11 mouse cellular contexts compared by ENCODE assay signal in genomic region chr19:8897211-8897864, GRCm38 (mm10). TPM values are rescaled to one million over a fixed set of nuclear protein-coding genes. Genes with fewer than 3 reads are reported as not detected.
DNase-seq lines count a peak whose midpoint lies in the region; ATAC-seq and TF ChIP-seq lines count a peak whose summit lies in the region.
"Not testable (repeated sequence)": the region's sequence is repeated elsewhere in the genome, so short reads cannot be mapped to it uniquely, and the experiment has no call there.
"Had no signal": no experiment of that assay in that cellular context is flagged by ENCODE, and none has a peak within 500 bp of the region (broad histone marks: within the 10 kb centered on the region; RNA-seq: fewer than 3 reads in every experiment).

No protein-coding gene starts in this region.

- peak overlapping the region; percentile 96 for H3K9ac ChIP-seq in forebrain, embryonic 16.5 days (replicated peaks; ENCODE audit: low read depth, low read length)
- H3K9ac ChIP-seq in lung, embryonic 14.5 days: peak overlapping the region; percentile 96
- H3K9ac ChIP-seq in neural tube, embryonic 12.5 days: peak overlapping the region; percentile 59

- peaks cover 31% of the 10 kb centered on the region for H3K4me1 ChIP-seq in forebrain, embryonic 16.5 days (replicated peaks; ENCODE audit: control insufficient read depth, insufficient read depth, low read length)
- peaks cover 51% of the 10 kb centered on the region for H3K4me1 ChIP-seq in hindbrain, embryonic 10.5 days (replicated peaks)
- H3K4me1 ChIP-seq in lung, embryonic 14.5 days (ENCODE audit: insufficient read depth): peaks cover 16% of the 10 kb centered on the region
- peaks cover 34% of the 10 kb centered on the region for H3K4me1 ChIP-seq in neural tube, embryonic 12.5 days
- peaks cover 13% of the 10 kb centered on the region for H3K4me1 ChIP-seq in thymus, adult 2 months (replicated peaks; ENCODE audit: control insufficient read depth, insufficient read depth, low read length)

- H3K4me2 ChIP-seq in forebrain, embryonic 16.5 days (ENCODE audit: low read length): peak overlapping the region; percentile 72
- H3K4me2 ChIP-seq in lung, embryonic 14.5 days: peak overlapping the region; percentile 65
- peak overlapping the region; percentile 86 for H3K4me2 ChIP-seq in neural tube, embryonic 12.5 days (replicated peaks)

- H3K36me3 ChIP-seq in forebrain, embryonic 16.5 days (ENCODE audit: control insufficient read depth, insufficient read depth); thymus, adult 2 months (ENCODE audit: control insufficient read depth, insufficient read depth, low read length): not testable (repeated sequence)
- peaks cover 53% of the 10 kb centered on the region for H3K36me3 ChIP-seq in hindbrain, embryonic 10.5 days
- H3K36me3 ChIP-seq in lung, embryonic 14.5 days (ENCODE audit: insufficient read depth): peaks cover 42% of the 10 kb centered on the region
- peaks cover 26% of the 10 kb centered on the region for H3K36me3 ChIP-seq in neural tube, embryonic 12.5 days

- peak overlapping the region; percentile 98 for H3K4me3 ChIP-seq in forebrain, embryonic 16.5 days (replicated peaks; ENCODE audit: low read length)
- H3K4me3 ChIP-seq in hindbrain, embryonic 10.5 days: peak overlapping the region; percentile 92
- H3K4me3 ChIP-seq in lung, embryonic 14.5 days (ENCODE audit: low read depth, low read length): peak overlapping the region; percentile 89
- H3K4me3 ChIP-seq in neural tube, embryonic 12.5 days: peak overlapping the region; percentile 94
- H3K4me3 ChIP-seq in thymus, adult 2 months (ENCODE audit: control insufficient read depth, insufficient read depth, low read length): peak overlapping the region; percentile 81

- TF ChIP-seq POLR2A in thymus, adult 2 months (IDR thresholded peaks at IDR 0.05; ENCODE audit: control insufficient read depth, extremely low read depth, insufficient read depth, low read length, poor library complexity): 0 out of 2 replicates have a peak, but pooled peaks have one; percentile 26

- WGBS in forebrain, embryonic 16.5 days: 26% methylated on average over 21 of the region's 21 CpGs
- 26% methylated on average over 21 of the region's 21 CpGs for WGBS in hindbrain, embryonic 10.5 days
- 21% methylated on average over 21 of the region's 21 CpGs for WGBS in lung, embryonic 14.5 days
- 25% methylated on average over 21 of the region's 21 CpGs for WGBS in neural tube, embryonic 12.5 days
- WGBS in thymus, adult 2 months: 47% methylated on average over 21 of the region's 21 CpGs

- peak; percentile 64 for DNase-seq in Muller cell, postnatal 12 days (ENCODE audit: inconsistent ontology term)
- peak; percentile 56 to 64 for DNase-seq in cerebellum, postnatal 14 days
- DNase-seq in hindbrain, embryonic 10.5 days (ENCODE audit: low spot score): peak; percentile 55
- peak; percentile 42 to 77 for DNase-seq in kidney, postnatal 36 days
- DNase-seq in lung, embryonic 14.5 days: peak; percentile 60
- peak; percentile 22 for DNase-seq in thymus, adult 2 months

- not testable (repeated sequence) for TF ChIP-seq CTCF in lung, embryonic 14.5 days (IDR thresholded peaks at IDR 0.05; ENCODE audit: low read depth); thymus, adult 2 months (IDR thresholded peaks at IDR 0.05; ENCODE audit: borderline replicate concordance, control insufficient read depth, extremely low read depth, insufficient read depth, low read length, poor library complexity)

- H3K27ac ChIP-seq in forebrain, embryonic 16.5 days (ENCODE audit: low read length): peak overlapping the region; percentile 85
- peak overlapping the region; percentile 96 for H3K27ac ChIP-seq in hindbrain, embryonic 10.5 days
- peak overlapping the region; percentile 86 for H3K27ac ChIP-seq in lung, embryonic 14.5 days (ENCODE audit: low read depth)
- peak overlapping the region; percentile 62 for H3K27ac ChIP-seq in neural tube, embryonic 12.5 days
- not testable (repeated sequence) for H3K27ac ChIP-seq in thymus, adult 2 months (ENCODE audit: control insufficient read depth, insufficient read depth, low read length)

- not testable (repeated sequence) for H3K27me3 ChIP-seq in forebrain, embryonic 16.5 days (replicated peaks; ENCODE audit: control insufficient read depth, insufficient read depth, low read length); hindbrain, embryonic 10.5 days (ENCODE audit: insufficient read depth, poor library complexity, severe bottlenecking); lung, embryonic 14.5 days (ENCODE audit: insufficient read depth, low read length); neural tube, embryonic 12.5 days (replicated peaks); thymus, adult 2 months (ENCODE audit: control insufficient read depth, insufficient read depth, low read length)

- H3K9me3 ChIP-seq in forebrain, embryonic 16.5 days (ENCODE audit: control insufficient read depth, low read length); hindbrain, embryonic 10.5 days; lung, embryonic 14.5 days (ENCODE audit: low read depth, low read length); neural tube, embryonic 12.5 days: not testable (repeated sequence)

- ATAC-seq in forebrain, embryonic 16.5 days: peak; percentile 32
- ATAC-seq in lung, embryonic 14.5 days (ENCODE audit: insufficient read depth): peak; percentile 62
- peak; percentile 71 for ATAC-seq in neural tube, embryonic 12.5 days (ENCODE audit: low FRiP score, low read depth)

RNA-seq across cellular contexts. Expression of gene Ganab, which starts 0.5 kb away (rescaled TPM):
- polyA plus RNA-seq in forebrain, embryonic 16.5 days (2015; fragmentation: Nextera tagmentation; extraction: Ambion mirVana): 91.7 and 95.1 TPM in 2 replicates
- polyA plus RNA-seq in hindbrain, embryonic 10.5 days (2016; fragmentation: Nextera tagmentation; extraction: Ambion mirVana): 113 and 125 TPM in 2 replicates
- 112 and 121 TPM in 2 replicates for polyA plus RNA-seq in lung, embryonic 14.5 days (2014; fragmentation: Nextera tagmentation; extraction: Ambion mirVana)
- polyA plus RNA-seq in neural tube, embryonic 12.5 days (2016; fragmentation: Nextera tagmentation; extraction: Ambion mirVana): 116 and 119 TPM in 2 replicates
- polyA plus RNA-seq in thymus, adult 2 months (2012; rRNA removed): 203 and 219 TPM in 2 replicates

RNA-seq across cellular contexts. Expression of gene Ints5, which starts 4.5 kb away (rescaled TPM):
- polyA plus RNA-seq in forebrain, embryonic 16.5 days (2015; fragmentation: Nextera tagmentation; extraction: Ambion mirVana): 41.0 and 45.9 TPM in 2 replicates
- 56.4 and 60.3 TPM in 2 replicates for polyA plus RNA-seq in hindbrain, embryonic 10.5 days (2016; fragmentation: Nextera tagmentation; extraction: Ambion mirVana)
- 43.1 and 46.5 TPM in 2 replicates for polyA plus RNA-seq in lung, embryonic 14.5 days (2014; fragmentation: Nextera tagmentation; extraction: Ambion mirVana)
- polyA plus RNA-seq in neural tube, embryonic 12.5 days (2016; fragmentation: Nextera tagmentation; extraction: Ambion mirVana): 43.6 and 47.3 TPM in 2 replicates
- 51.9 and 56.0 TPM in 2 replicates for polyA plus RNA-seq in thymus, adult 2 months (2012; rRNA removed)

RNA-seq across cellular contexts. Expression of gene Gm49416, which starts 8.6 kb away (rescaled TPM):
- 0.34 TPM in 1 of 2 replicates, not detected in the other for polyA plus RNA-seq in forebrain, embryonic 16.5 days (2015; fragmentation: Nextera tagmentation; extraction: Ambion mirVana)
- polyA plus RNA-seq in hindbrain, embryonic 10.5 days (2016; fragmentation: Nextera tagmentation; extraction: Ambion mirVana): 0.22 TPM in 1 of 2 replicates, not detected in the other
- 0.37 TPM in 1 of 2 replicates, not detected in the other for polyA plus RNA-seq in lung, embryonic 14.5 days (2014; fragmentation: Nextera tagmentation; extraction: Ambion mirVana)
- polyA plus RNA-seq in neural tube, embryonic 12.5 days (2016; fragmentation: Nextera tagmentation; extraction: Ambion mirVana): not detected in 2 replicates
- not detected in 2 replicates for polyA plus RNA-seq in thymus, adult 2 months (2012; rRNA removed)
- polyA plus RNA-seq: gonadal fat pad, adult 2 months had no signal

RNA-seq across cellular contexts. Expression of gene 1810009A15Rik, which starts 8.7 kb away (rescaled TPM):
- polyA plus RNA-seq in forebrain, embryonic 16.5 days (2015; fragmentation: Nextera tagmentation; extraction: Ambion mirVana): 49.9 and 50.6 TPM in 2 replicates
- 139 and 159 TPM in 2 replicates for polyA plus RNA-seq in hindbrain, embryonic 10.5 days (2016; fragmentation: Nextera tagmentation; extraction: Ambion mirVana)
- polyA plus RNA-seq in lung, embryonic 14.5 days (2014; fragmentation: Nextera tagmentation; extraction: Ambion mirVana): 92.0 and 93.3 TPM in 2 replicates
- 82.0 and 98.5 TPM in 2 replicates for polyA plus RNA-seq in neural tube, embryonic 12.5 days (2016; fragmentation: Nextera tagmentation; extraction: Ambion mirVana)
- 15.3 and 19.1 TPM in 2 replicates for polyA plus RNA-seq in thymus, adult 2 months (2012; rRNA removed)

RNA-seq across cellular contexts. Expression of gene Gm49403, which starts 13.6 kb away (rescaled TPM):
- not detected in 2 replicates for polyA plus RNA-seq in forebrain, embryonic 16.5 days (2015; fragmentation: Nextera tagmentation; extraction: Ambion mirVana)
- not detected in 2 replicates for polyA plus RNA-seq in hindbrain, embryonic 10.5 days (2016; fragmentation: Nextera tagmentation; extraction: Ambion mirVana)
- not detected in 2 replicates for polyA plus RNA-seq in lung, embryonic 14.5 days (2014; fragmentation: Nextera tagmentation; extraction: Ambion mirVana)
- not detected in 2 replicates for polyA plus RNA-seq in neural tube, embryonic 12.5 days (2016; fragmentation: Nextera tagmentation; extraction: Ambion mirVana)
- not detected in 2 replicates for polyA plus RNA-seq in thymus, adult 2 months (2012; rRNA removed)
- polyA plus RNA-seq: activated CD4-positive, CD25-positive, alpha-beta regulatory T cell, adult 4 months; gonadal fat pad, adult 2 months; urinary bladder, adult 2 months had no signal
